Comparison of ENCODE assay signal across 9 mouse cellular contexts in genomic region chr2:170116704-170117281, GRCm38 (mm10). TPM values are rescaled to one million over a fixed set of nuclear protein-coding genes. Genes with fewer than 3 reads are reported as not detected.
DNase-seq lines count a peak whose midpoint lies in the region; ATAC-seq and TF ChIP-seq lines count a peak whose summit lies in the region.
"Had no signal": no experiment of that assay in that cellular context is flagged by ENCODE, and none has a peak within 500 bp of the region (broad histone marks: within the 10 kb centered on the region; RNA-seq: fewer than 3 reads in every experiment).

No protein-coding gene starts in this region.

- ATAC-seq in hindbrain, embryonic 11.5 days (ENCODE audit: low FRiP score), result no peak
- no peak for ATAC-seq in hindbrain, embryonic 12.5 days (ENCODE audit: low FRiP score)
- ATAC-seq in forebrain, embryonic 14.5 days, result peak; percentile 51; the same call in 1 of the 2 replicates
- ATAC-seq in intestine, postnatal 0 days, result no peak
- 0 out of 2 replicates have a peak, but pooled peaks have one; percentile 67 for ATAC-seq in midbrain, embryonic 15.5 days (replicated peaks)

- 54% methylated on average over 4 of the region's 4 CpGs for WGBS in hindbrain, embryonic 11.5 days
- 53% methylated on average over 4 of the region's 4 CpGs for WGBS in hindbrain, embryonic 12.5 days
- 48% methylated on average over 4 of the region's 4 CpGs for WGBS in forebrain, embryonic 14.5 days
- WGBS in intestine, postnatal 0 days, result 36% methylated on average over 4 of the region's 4 CpGs
- WGBS in midbrain, embryonic 15.5 days, result 47% methylated on average over 4 of the region's 4 CpGs

- no peaks in the 10 kb centered on the region for H3K9me3 ChIP-seq in hindbrain, embryonic 11.5 days (ENCODE audit: control insufficient read depth, low read length)
- no peaks in the 10 kb centered on the region for H3K9me3 ChIP-seq in hindbrain, embryonic 12.5 days (replicated peaks)
- no peaks in the 10 kb centered on the region for H3K9me3 ChIP-seq in forebrain, embryonic 14.5 days (replicated peaks; ENCODE audit: control insufficient read depth, low read length)
- H3K9me3 ChIP-seq in intestine, postnatal 0 days (ENCODE audit: control insufficient read depth), result no peaks in the 10 kb centered on the region
- H3K9me3 ChIP-seq in midbrain, embryonic 15.5 days, result no peaks in the 10 kb centered on the region
- H3K9me3 ChIP-seq: neural tube, embryonic 13.5 days had no signal

- H3K27ac ChIP-seq in hindbrain, embryonic 11.5 days (ENCODE audit: low read depth, low read length), result no peak overlapping the region
- H3K27ac ChIP-seq in hindbrain, embryonic 12.5 days, result no peak overlapping the region
- no peak overlapping the region for H3K27ac ChIP-seq in forebrain, embryonic 14.5 days (ENCODE audit: low read depth, low read length)
- H3K27ac ChIP-seq in intestine, postnatal 0 days (ENCODE audit: low read depth, low read length), result 0 out of 2 replicates have a peak overlapping the region, but pooled peaks have one; percentile 7
- H3K27ac ChIP-seq in midbrain, embryonic 15.5 days, result no peak overlapping the region
- H3K27ac ChIP-seq: neural tube, embryonic 13.5 days had no signal

- H3K36me3 ChIP-seq in hindbrain, embryonic 11.5 days (ENCODE audit: control insufficient read depth, insufficient read depth, low read length), result peaks cover 9% of the 10 kb centered on the region; the same call in 1 of the 2 replicates
- peaks cover 59% of the 10 kb centered on the region for H3K36me3 ChIP-seq in hindbrain, embryonic 12.5 days
- peaks cover 71% of the 10 kb centered on the region for H3K36me3 ChIP-seq in forebrain, embryonic 14.5 days (ENCODE audit: control insufficient read depth, insufficient read depth, low read length)
- H3K36me3 ChIP-seq in intestine, postnatal 0 days (ENCODE audit: control insufficient read depth, insufficient read depth), result peaks cover 75% of the 10 kb centered on the region
- peaks cover 4% of the 10 kb centered on the region; the same call in 1 of the 2 replicates for H3K36me3 ChIP-seq in midbrain, embryonic 15.5 days (replicated peaks)

- intact Hi-C loops in left cerebral cortex, postnatal 36 days (cut with DNase I), result loop anchor here (1.0 to 10.0 kb wide), 6 partner anchors 138 to 390 kb away; no protein-coding TSS in a partner anchor

- H3K27me3 ChIP-seq in hindbrain, embryonic 11.5 days (ENCODE audit: control insufficient read depth, insufficient read depth, low read length), result no peaks in the 10 kb centered on the region
- H3K27me3 ChIP-seq in hindbrain, embryonic 12.5 days, result no peaks in the 10 kb centered on the region
- no peaks in the 10 kb centered on the region for H3K27me3 ChIP-seq in forebrain, embryonic 14.5 days (replicated peaks; ENCODE audit: control insufficient read depth, insufficient read depth, low read length)
- H3K27me3 ChIP-seq in intestine, postnatal 0 days (replicated peaks; ENCODE audit: control insufficient read depth, insufficient read depth, low read length), result no peaks in the 10 kb centered on the region
- no peaks in the 10 kb centered on the region for H3K27me3 ChIP-seq in midbrain, embryonic 15.5 days (replicated peaks)
- H3K27me3 ChIP-seq: neural tube, embryonic 13.5 days had no signal

- H3K9ac ChIP-seq in hindbrain, embryonic 11.5 days (ENCODE audit: low read depth, low read length), result no peak overlapping the region
- no peak overlapping the region for H3K9ac ChIP-seq in hindbrain, embryonic 12.5 days
- no peak overlapping the region for H3K9ac ChIP-seq in forebrain, embryonic 14.5 days (ENCODE audit: low read length)
- H3K9ac ChIP-seq in intestine, postnatal 0 days (ENCODE audit: low read depth, low read length), result no peak overlapping the region; the same call in 1 of the 2 replicates
- H3K9ac ChIP-seq in midbrain, embryonic 15.5 days, result no peak overlapping the region

- no peak overlapping the region for H3K4me2 ChIP-seq in hindbrain, embryonic 11.5 days (replicated peaks; ENCODE audit: low read depth, low read length)
- H3K4me2 ChIP-seq in hindbrain, embryonic 12.5 days (replicated peaks), result no peak overlapping the region
- H3K4me2 ChIP-seq in forebrain, embryonic 14.5 days (ENCODE audit: low read length), result no peak overlapping the region
- H3K4me2 ChIP-seq in intestine, postnatal 0 days (replicated peaks; ENCODE audit: low read depth), result no peak overlapping the region
- no peak overlapping the region for H3K4me2 ChIP-seq in midbrain, embryonic 15.5 days
- H3K4me2 ChIP-seq: neural tube, embryonic 13.5 days had no signal

- peak; percentile 81 for DNase-seq in hindbrain, embryonic 11.5 days (ENCODE audit: low spot score)
- DNase-seq in c-Kit-positive CD71-positive TER-119-positive erythroid progenitor cells, embryonic 14.5 days (ENCODE audit: low spot score), result peak; percentile 78
- DNase-seq in forebrain, embryonic 14.5 days (ENCODE audit: low spot score), result peak; percentile 89
- DNase-seq in left cerebral cortex, postnatal 36 days (ENCODE audit: low spot score in 2 of 2), result peak; percentile 52 to 73
- peak; percentile 49 to 71 for DNase-seq in spleen, postnatal 10 days (ENCODE audit: low spot score in 2 of 2)

- no peak overlapping the region for H3K4me3 ChIP-seq in hindbrain, embryonic 11.5 days (ENCODE audit: low read depth, low read length)
- no peak overlapping the region for H3K4me3 ChIP-seq in hindbrain, embryonic 12.5 days
- H3K4me3 ChIP-seq in forebrain, embryonic 14.5 days (ENCODE audit: low read depth, low read length), result no peak overlapping the region
- no peak overlapping the region for H3K4me3 ChIP-seq in intestine, postnatal 0 days (ENCODE audit: low read depth, low read length)
- no peak overlapping the region for H3K4me3 ChIP-seq in midbrain, embryonic 15.5 days
- H3K4me3 ChIP-seq: neural tube, embryonic 13.5 days had no signal

- no peaks in the 10 kb centered on the region for H3K4me1 ChIP-seq in hindbrain, embryonic 11.5 days (replicated peaks; ENCODE audit: control insufficient read depth, insufficient read depth, low read length)
- H3K4me1 ChIP-seq in hindbrain, embryonic 12.5 days, result 0 out of 2 replicates have a peak, but pooled peaks cover 11% of the 10 kb centered on the region
- no peaks in the 10 kb centered on the region for H3K4me1 ChIP-seq in forebrain, embryonic 14.5 days (ENCODE audit: control insufficient read depth, insufficient read depth, low read length)
- no peaks in the 10 kb centered on the region for H3K4me1 ChIP-seq in intestine, postnatal 0 days (replicated peaks; ENCODE audit: control insufficient read depth, insufficient read depth, low read length)
- peaks cover 8% of the 10 kb centered on the region; the same call in 1 of the 2 replicates for H3K4me1 ChIP-seq in midbrain, embryonic 15.5 days

- TF ChIP-seq CTCF in intestine, postnatal 0 days (IDR thresholded peaks at IDR 0.05; ENCODE audit: low read depth), result peak; percentile 90

RNA-seq across cellular contexts. Expression of gene Zfp217, which starts 31.1 kb away (rescaled TPM):
- 3.2 and 4.8 TPM in 2 replicates for polyA plus RNA-seq in hindbrain, embryonic 11.5 days (2014; fragmentation: Nextera tagmentation; extraction: Ambion mirVana)
- polyA plus RNA-seq in hindbrain, embryonic 12.5 days (2016; fragmentation: Nextera tagmentation; extraction: Ambion mirVana), result 3.7 and 3.9 TPM in 2 replicates
- polyA plus RNA-seq in forebrain, embryonic 14.5 days (2014; fragmentation: Nextera tagmentation; extraction: Ambion mirVana), result 1.7 and 1.8 TPM in 2 replicates
- polyA plus RNA-seq in intestine, postnatal 0 days (2015; fragmentation: Nextera tagmentation; extraction: Ambion mirVana), result 2.2 TPM in 2 replicates
- 1 to 10 TPM; 2.6 to 2.7 TPM for total RNA-seq in left cerebral cortex, postnatal 36 days (2021)
- polyA plus RNA-seq in midbrain, embryonic 15.5 days (2015; fragmentation: Nextera tagmentation; extraction: Ambion mirVana), result 1.4 TPM in 2 replicates

Comparison
In these comparisons a context has a peak if more than half of its experiments do, and no peak if none do; other contexts are left out.
1. ATAC-seq: peak in forebrain, embryonic 14.5 days (single experiment) and midbrain, embryonic 15.5 days (single experiment); none in hindbrain, embryonic 11.5 days (single experiment), hindbrain, embryonic 12.5 days (single experiment) and intestine, postnatal 0 days (single experiment).
2. Peak in every context shown above with its lines, with median percentiles within 50 percentile points of each other: DNase-seq.